Mouse (Mus musculus) MEL-GATA-1-ER (cell line): ENCODE data around the gene Klhl5.

ENCODE experiments used
- DNase-seq: peaks from one replicate; pipeline ENCODE4 v3.0.0-alpha.2; 2012; ENCODE audit warnings: low read depth; ENCODE audit errors: extremely low read depth

The Klhl5 gene

DNA sequence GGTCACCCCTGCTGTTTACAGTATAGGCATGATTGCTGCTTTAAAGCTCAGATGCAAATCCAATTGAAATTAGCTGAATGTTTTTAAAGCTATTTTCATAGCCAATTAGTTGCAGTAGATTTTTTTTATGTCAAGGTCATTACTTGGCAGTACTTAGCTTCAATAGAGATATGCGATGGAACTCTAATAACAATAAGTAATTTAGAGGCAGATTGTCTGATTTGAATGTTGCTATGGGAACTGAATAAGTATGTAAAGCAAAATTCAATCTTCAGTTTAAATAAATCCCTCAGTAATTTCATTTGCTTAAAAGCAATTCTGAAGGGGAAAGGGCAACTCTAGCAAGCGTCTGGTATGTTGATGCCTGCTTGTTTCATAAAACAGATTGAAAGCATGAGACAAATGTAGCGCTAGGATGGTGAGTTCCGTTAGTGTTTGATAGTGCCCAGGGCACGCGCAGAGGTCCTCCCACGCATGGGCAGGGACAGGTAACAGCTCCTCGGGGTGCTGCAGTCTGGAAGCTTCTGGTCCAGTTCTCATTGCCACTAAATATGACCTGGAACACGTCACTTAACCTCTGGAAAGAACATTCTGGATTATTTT is 38.3 kb downstream of the Klhl5 start:
- DNase-seq, result no peak

DNA sequence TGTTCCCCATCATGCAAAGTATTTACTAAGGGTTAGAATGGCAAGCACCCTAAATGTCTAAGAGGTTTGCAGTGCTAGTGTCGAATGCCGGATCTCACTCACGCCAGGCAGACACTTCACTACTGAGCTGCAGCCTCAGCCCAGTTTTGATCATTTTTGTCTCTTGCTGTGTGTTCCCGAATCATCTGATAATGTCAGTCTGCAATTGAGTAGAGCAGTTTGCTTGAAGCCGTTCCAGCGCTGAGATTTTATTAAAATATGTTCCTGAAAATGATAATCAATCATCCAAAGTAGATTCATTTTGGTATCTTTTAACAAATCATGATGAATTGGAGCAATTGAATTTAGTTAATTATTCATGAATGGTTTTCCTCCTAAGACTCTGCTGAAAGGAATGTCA is 39.4 kb downstream of the Klhl5 start:
- no peak for DNase-seq

DNA sequence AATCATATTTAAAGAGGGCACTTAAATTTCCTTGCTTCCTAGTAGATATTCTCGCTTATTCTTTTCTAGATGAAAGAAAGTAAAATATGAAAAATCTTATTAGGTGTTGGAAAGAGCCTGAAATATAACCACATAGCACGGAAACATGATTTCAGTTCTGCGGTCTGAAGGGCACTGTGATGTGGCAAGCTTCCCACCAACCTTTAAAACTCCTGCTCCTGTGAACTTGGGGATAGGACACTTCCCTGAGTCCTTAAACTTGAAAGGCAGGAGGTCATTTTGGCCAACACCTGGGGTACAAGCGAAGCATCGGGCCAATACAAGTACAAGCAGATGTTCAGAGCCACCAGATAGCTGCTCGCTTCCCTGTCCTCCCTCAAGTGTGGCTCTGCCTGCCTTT is 42.4 kb downstream of the Klhl5 start:
- no peak for DNase-seq

DNA sequence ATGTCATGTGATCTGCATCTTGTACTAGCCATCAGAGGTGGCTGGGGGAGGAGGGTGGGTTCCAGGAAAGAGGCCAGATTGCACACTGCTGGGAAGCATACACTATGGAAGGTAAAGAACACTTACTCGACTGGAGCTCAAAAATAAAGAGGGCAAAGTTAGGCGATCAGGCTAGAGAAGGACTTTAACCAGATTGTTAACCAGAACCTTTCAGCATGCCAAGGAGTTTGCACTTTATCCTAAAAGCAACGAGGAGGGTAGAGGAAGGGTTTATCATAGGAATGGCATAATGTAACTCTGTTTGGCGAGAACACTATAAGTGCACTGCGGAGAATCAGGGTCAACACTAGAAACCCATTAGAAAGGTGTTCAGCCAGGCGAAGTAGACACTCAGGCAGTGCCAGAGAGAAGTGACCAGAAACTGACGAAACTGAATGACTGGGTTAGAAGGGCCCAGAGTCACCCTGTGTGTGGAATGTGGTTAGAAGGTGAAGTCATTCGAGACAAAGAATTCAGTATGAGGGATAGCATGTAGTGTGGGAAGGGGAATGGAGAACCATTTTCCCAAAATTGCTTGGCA is 43.1 kb downstream of the Klhl5 start:
- no peak for DNase-seq

DNA sequence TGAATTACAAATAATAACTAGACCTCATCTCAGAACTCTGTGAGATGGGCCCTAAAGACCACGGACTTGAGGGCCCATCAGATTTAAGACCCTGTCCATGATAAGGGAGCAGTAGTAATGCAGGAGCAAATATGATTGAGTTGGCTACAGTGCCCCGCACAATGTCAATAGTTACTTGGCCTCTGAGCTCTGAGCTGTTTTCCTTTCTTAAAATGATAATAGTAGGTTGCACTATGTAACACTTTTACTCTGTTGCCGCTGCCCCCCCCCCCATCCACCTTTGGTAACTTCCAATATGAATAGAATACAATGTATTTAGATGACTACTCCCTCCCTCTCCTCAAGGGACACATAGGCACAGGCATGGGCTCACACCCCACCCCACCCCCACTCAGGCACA is 43.9 kb downstream of the Klhl5 start:
- DNase-seq, result no peak

DNA sequence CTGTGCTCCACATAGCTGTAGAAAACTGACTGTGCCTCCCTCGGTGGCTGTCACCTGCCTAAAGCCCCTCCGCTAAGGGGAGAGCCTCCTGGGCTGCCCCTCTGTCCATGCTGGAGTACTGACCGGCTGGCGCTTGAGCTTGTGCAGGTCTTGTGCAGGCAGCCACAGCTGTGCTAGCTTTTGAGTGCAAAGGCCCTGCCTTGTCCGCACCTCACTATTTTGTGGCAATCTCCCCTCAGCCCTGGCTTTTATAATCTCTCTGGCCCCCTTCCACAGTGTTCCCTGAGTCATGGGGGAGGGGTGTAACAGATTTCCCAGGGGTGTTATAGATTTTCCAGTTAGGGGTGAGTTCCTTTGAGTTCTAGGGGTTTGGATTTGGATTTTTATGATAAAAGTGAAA is 44.4 kb downstream of the Klhl5 start:
- DNase-seq, result no peak

DNA sequence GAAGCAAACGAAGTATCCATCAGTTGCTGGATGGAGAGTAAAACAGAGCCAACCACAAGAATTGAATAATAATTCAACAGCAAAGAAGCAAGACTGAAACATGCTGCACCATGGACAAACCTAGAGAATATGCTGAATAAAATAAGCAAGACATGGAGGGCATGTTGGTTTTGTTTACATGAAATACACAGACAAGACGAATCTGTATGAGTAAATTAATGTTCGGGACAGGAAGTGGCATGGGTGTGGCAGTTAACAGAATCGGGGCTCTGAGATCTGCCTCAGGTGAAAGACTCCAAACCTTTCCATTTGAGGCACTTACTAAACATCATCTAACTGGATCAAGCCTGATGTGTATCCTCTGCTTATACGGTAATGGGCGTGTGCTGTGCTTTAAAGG is 46.9 kb downstream of the Klhl5 start:
- DNase-seq, result no peak

DNA sequence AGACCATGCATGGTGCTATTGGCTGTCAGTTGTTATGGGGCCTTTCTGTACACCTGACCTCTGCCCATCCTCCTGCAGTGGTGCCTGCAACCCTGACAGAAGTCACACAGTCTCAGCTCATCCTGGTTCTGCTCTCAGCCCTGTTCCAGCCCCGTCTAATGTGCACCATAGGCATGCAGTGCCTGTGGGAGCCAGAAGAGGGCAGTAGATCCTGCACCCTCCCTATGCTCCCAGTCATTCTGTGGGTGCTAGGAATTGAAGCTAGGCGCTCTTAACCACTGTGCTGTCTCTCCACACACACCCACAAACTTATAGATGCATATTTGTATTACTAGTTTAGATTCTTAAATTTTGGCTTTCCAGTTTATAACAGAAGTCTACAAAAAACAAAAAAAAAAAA is 49.5 kb downstream of the Klhl5 start:
- DNase-seq, result peak; percentile 25

DNA sequence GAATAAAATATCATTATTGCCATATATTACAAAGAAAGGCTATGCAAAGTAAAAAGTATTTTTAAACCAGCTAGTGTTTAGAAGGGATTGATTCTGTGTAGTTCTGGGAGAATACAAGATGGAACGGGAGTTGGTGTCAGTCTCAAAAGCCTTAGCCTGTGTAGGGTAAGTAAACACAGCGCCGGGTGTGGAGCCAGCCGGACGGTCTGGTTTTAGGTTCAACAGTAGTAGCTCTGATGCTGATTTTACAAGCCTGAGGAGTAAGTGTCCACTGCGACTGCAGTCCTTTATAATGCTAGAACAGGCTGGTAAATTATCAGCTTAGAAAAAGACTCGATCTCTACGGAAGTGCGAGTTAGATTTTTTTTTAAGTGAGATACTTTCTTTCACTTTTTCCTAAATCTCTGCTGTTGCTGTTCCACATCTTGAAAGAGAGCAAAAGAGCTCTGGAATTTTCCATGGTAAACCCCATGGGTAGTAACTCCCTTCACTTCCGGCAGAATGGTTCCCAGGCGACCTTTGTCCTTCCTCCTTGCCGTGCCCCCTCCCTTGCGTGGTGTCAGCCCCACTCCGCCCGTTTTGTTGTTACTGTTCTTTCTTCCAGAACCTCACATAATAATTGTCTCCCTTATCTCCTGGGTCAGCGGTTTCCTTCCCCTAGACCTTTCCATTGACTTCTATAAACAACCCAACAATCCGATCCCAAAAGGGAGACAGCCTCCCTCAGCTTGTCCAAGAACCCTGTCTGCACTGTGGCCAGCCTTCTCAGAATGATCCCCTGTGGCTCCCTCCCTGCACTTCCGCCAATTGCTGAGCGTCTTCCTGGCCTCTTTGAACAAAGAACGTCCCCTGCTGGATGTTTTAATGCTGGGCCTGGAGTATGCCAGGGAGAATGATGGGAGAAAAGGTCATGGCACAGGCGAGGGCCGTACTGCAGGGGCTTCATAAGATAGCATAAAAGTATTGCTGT is 50.4 kb downstream of the Klhl5 start:
- DNase-seq, result no peak

DNA sequence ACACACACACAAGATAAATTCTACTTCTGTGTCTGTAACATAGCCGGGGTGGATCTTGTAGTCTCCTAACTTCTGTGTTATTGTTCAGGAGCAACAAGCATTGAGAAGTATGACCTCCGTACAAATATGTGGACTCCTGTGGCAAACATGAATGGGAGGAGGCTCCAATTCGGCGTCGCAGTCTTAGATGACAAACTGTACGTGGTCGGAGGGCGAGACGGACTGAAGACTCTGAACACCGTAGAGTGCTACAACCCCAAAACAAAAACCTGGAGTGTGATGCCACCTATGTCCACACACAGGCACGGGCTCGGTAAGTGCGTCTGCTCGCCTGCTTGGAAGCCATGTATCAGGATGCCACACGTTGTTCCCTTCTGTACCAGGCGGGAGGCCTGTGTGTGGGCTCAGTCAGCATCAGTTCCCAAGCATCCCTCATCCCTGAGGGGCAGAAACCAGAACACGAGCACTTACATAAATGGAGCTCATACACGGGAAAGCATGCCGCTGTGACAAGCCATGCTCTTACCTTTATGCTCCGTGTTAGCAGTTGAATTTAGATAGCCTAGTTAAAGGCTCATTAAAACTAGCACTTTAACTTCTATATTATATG is 51.5 kb downstream of the Klhl5 start:
- no peak for DNase-seq

DNA sequence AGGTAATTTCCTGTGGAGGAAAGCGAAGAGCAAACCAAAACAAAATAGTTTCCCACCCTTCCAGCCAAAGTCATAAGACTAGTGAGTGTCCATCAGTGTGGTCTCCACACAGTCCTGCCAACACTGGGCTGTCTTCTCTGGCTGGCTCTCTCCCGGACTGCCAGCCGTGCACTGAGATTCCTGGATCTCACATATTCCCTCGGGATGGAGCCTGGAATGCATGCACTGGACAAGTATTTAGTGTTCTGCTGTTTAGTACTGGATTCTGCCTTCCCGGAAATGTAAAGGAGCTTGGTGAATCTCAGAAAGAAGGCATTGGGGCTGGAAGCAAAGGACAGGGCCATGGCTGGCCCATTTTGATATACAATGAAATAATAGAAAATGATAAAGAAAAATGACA is 55.7 kb downstream of the Klhl5 start:
- no peak for DNase-seq

DNA sequence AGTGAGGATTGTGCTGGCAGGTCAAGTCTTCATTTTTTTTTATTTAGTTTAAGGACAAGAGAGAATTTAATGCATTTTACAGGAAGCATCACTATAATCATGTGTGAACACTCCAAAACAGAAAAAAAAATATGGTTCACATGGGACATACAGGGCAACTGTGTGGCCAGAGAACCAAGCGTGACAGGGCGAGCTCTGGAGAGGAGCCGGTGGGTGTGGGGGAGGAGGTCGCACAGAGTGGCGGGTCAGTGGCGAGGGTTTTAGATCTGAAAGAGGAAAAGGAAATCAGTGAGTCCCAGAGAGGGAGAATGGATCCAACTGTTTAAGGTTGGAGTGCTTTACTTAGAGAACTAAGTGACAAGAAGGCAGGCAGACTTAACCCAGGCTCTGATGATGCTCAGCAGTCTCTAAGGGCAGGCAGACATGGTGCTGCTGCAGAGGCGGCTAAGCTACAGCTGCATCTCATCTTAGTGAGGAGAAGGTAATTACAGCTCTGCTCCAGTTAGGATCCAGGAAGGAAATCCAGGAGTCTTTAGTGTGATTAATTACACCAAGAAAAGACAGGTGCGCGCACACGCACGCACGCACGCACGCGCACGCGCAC is 56.3 kb downstream of the Klhl5 start:
- DNase-seq, result no peak

DNA sequence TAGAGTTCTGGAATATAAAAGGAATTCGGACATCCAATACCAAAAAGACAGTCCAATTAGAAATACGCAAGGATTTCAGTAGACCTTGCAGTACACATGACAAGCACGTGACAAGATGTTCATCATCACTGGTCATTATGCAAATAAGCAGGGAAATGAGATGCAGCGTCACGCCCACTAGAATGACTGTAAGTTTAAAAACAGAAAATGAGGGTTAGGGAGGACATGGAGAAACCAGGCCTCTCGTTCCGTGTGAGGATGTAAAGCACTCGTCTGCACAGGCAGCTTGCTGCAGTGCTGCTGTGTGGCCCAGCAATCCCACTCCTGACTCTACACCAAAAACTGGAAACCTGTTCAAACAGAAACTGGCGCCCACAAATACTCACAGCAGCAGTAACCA is 62.9 kb downstream of the Klhl5 start:
- no peak for DNase-seq

DNA sequence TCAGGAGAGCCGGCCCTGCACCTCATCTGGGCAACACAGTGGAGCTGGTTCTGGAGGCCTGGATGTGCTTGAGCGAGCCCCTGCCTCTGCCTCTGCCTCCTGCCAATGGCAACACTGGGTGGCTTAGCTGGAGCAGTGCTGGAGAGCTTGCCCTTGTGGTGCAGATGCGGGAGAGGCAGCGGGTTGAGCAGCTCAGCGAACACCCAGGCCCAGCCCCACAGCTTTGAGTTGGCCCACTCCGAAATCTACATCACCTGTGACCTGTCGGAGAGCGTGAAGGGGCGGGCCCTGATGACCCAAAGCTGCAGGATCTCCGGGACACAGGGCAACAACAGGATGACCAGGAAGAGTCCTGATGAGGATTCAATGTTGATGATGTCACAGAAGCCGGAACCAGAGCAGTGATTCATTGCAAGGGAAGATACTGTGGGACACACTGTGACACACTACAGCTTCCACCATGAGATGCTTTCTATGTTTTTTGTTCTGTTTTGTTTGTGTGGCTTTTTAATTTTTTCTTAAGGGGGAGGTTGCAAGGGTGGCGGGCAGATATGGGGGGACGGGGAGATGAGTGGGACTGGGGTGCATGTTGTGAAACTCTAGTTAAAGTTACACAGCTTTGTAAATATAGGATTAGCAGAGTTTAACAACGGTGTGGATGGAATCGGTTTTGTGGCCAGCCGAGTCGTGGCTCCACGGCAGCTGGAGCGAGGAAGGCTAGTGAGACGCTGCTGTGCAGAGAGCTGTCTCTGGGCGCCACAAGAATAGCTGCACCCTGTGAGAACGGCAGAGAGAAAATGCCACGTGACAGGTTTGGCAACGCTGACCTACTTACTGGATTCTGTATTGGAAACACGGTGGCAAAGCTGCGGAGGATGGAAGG is 67.9 kb downstream of the Klhl5 start:
- DNase-seq, result no peak

DNA sequence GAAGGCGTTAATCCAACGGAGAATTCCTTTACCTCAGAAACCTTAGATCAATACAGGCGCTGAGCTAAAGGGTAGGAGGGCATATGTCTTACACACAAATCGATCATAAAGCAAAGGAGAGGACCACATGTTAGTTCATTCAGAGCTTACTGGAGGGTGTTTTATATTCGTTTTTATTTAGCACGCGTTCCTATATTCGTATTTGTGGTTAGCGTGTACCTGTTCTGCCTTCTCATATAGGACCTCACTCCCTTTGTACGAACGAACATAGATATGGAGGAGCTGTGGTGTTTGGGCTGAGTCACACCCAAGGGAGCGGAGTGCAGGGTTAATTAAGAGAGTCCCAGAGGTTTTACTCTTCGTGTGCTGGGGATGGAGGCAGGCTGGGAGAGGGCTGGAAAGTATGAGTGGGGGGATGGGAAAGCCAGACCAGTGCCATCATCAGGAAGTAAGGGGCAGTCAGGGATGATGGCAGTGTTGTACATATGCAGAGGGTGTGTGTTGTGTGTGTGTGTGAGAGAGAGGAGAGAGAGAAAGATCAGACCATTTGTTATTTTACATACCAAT is 68.7 kb downstream of the Klhl5 start:
- no peak for DNase-seq

DNA sequence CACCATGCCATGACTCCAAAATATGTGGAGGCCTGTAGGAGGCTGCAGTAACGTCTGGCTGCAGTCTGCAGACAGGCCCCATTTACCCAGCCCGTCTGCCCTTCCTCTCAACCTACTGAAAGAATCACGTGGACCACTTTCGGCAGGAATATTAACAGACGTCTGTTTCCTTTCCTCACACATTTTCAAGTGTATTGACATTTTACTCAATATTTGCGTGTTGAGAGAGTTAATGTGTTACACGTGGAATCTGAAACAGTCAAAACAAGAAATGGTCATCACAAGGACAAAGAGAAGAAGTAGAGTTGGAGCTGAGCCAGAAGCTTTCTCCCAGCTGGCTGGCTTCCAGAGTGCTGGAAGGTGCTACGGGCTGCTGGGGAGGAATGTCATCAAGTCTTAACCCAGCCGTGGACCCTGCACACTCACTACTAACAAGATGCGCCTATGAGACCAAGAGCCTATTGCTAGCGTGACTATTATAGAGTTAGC is 69.7 kb downstream of the Klhl5 start:
- DNase-seq, result no peak

DNA sequence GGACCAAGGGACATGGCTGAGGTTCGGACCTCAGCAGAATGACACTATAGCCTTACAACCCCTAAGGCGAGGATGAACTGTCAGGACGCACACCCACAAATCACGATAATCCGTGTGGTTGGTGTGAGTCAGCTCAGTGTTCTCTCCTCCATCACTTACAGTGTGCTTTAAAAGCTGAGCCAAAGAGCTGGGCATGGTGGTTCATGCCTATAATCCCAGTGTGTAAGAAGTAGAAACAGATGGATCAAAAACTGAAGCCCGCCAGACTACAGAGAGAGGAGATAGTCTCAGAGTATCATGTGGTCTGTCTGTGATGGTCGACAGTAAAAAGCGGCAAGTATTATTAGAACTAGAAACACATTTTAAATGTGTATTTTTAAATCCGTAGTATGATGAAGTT is 71.1 kb downstream of the Klhl5 start:
- DNase-seq, result no peak

DNA sequence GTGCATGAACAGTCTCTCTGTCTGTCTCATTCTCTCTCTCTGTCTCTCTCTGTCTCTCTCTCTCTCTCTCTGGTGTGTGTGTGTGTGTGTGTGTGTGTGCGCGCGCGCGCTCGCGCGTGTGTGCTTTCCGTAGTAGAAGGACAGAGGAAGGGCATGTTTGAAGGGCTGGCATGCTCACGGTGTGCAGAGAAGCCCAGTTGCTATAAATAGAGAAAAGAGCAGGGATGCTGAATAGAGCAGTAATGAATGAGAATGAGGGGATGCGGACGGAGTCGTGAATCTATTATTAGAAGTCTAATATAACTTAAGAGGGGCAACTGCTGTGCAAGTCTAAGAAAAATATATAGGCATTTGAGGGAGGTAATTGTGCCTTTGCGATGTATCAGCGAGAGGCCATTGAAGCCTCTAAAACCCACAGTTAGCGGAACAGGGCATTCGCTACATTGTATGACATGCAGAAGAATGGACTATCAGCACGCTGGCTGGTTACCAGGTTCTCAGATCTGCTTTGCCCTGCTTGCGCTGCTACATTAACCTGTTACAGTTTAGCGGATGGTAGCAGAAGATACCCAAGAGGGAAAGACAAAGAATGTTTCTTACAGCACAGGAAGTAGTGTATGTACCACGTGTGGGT is 73.9 kb downstream of the Klhl5 start:
- no peak for DNase-seq

DNA sequence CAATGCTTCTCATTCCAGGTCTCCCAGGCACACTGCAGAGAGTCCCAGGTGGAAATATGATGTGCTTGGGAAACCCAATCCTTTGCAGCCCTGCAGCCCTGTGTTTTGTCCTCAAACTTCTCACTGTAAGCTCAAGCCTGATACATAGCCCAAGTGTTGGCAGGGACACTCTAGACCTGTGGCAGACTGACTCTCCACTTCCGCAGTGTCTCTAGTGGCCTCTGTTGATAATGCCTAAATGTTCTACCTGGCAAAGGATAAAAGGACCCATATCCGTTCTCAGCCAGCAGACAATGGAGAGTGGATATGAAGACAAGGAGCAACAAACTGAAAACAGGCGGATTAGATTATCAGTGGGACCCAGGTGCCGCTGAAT is 74.4 kb downstream of the Klhl5 start:
- no peak for DNase-seq

DNA sequence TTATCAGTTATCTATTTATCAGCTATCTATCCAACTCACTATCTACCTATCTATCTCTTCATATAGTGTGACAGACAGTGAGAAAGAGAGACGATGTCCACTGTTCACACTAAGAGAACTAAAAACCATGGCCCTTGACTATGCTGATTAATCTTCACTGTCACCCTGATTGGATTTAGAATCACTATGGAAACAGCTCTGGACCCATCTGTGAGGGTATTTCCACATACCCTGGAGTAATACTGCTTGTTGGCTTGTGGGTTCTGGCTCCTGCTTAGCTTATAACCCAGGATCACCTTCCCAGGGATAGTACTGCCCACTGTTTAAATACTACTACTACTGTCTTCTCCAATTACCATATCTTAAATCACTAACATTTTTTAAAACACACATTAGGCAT is 74.9 kb downstream of the Klhl5 start:
- DNase-seq, result no peak
